Mouse (Mus musculus) gastrocnemius, postnatal 4 days (tissue): ENCODE results near the gene Tulp1. TPM values are rescaled to one million over a fixed set of nuclear protein-coding genes. Genes with fewer than 3 reads are reported as not detected.
A peak's percentile ranks its signal among the peaks of the same experiment; 100 is the strongest.
"Not testable (repeated sequence)": the region's sequence is repeated elsewhere in the genome, so short reads cannot be mapped to it uniquely, and the experiment has no call there.

ENCODE experiments used
- DNase-seq, 2 experiments: peaks; one replicate each; pipeline ENCODE4 v3.0.0; 2021 to 2022; ENCODE audit warnings: low spot score in 2 of 2, mixed read lengths in 2 of 2
- total RNA-seq, 2 experiments: library from RNA; stranded (reverse); gene quantifications; 2 replicates each; pipeline ENCODE4 v1.2.3; 2021

Gene Tulp1
- total RNA-seq, 2 experiments from 2014 or later, result 0.47 to 0.57 TPM

GRCm38 (mm10) chr17:28344050-28344607 lies 20.9 kb downstream of the Tulp1 start:
- DNase-seq, result no peak

- peak; percentile 82 to 88 for DNase-seq
Measured at GRCm38 (mm10) chr17:28341091-28341490, 23.9 kb downstream of the Tulp1 start.

DNA sequence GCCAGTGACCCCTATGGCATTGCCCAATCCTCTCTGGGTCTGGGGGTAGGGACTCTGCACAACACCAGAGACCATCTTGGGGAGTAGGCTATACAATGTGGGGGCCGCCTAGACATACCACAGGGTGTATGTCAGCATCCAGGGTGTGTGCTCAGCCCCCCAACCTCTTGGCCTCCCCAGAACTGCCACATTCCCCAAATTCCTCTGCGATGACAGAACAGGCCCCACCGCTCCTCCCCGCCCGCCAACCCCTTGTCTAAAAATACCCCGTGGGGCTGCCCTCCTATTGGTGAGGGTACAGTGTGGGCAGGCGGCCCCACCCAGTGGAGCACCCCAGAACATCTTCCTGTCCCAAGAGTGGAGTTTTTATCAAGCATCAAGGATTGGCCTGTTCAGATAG lies 24.4 kb downstream of the Tulp1 start:
- no peak for DNase-seq

DNA sequence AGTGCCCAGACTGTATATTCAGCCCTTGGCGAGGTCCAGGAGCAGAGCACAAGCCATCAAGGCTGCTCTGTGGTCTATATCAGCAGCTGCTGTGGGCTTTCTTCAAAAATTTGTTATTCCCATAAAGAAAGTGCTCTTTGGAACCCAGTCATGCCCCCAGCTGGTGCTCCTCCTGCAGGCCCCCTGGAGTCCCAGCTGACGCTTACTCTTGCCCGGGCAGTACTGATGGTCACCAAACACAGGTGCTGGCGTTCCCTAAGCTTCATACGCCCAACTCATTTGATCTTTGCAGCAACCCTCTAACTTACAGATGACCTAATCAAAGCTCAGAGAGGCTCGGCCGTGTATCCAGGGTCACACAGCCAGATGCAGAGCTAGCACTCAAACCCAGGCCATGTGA lies 27.5 kb downstream of the Tulp1 start:
- DNase-seq, result no peak

- no peak for DNase-seq
Measured at GRCm38 (mm10) chr17:28335267-28335666, 29.8 kb downstream of the Tulp1 start.

DNA sequence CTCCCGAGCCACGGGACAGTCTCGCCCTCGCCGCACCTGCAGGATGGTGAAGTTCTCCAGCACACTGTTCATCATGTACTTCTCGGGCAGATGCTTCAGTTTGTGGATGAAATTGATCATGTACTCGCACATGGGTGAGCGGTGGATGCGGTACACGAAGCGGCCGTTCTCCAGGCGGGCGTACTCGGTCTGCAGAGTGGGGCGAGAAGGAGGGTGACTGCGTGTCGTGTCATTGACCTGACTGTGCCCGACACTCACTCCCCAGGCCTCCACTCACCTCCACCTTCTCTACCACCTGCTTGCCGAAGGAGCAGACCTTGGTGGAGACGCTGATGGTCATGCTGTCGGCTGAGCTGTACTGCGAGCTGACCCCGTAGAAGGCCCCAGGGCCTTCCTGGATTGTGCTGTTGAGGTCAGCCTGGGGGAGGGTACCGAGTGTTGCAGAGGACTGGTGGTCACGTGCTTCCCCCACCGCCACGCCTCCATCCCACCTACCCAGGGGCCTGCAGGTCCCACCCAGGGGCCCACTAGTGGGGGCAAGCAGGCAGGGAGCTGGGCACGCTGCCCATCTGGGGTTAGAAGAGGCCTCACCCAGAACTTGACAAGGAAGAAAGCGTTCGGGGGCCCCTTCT lies 32.0 kb downstream of the Tulp1 start:
- no peak for DNase-seq

GRCm38 (mm10) chr17:28332113-28332914 lies 32.7 kb downstream of the Tulp1 start:
- no peak for DNase-seq

GRCm38 (mm10) chr17:28331241-28332112 lies 33.5 kb downstream of the Tulp1 start:
- DNase-seq, result no peak

DNA sequence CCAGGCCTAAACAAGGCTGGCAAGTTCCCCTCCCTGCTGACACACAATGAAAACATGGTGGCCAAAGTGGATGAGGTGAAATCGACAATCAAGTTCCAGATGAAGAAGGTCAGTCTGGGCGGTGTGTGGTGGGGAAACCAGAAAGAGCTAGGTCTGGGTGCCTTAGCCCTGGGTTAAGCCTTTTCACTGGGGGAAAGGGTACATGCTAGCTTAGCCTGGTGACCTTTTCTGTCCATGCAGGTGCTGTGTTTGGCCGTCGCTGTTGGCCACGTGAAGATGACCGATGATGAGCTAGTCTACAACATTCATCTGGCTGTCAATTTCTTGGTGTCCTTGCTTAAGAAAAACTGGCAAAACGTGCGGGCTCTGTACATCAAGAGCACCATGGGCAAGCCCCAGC lies 34.4 kb downstream of the Tulp1 start:
- DNase-seq, result not testable (repeated sequence)

DNA sequence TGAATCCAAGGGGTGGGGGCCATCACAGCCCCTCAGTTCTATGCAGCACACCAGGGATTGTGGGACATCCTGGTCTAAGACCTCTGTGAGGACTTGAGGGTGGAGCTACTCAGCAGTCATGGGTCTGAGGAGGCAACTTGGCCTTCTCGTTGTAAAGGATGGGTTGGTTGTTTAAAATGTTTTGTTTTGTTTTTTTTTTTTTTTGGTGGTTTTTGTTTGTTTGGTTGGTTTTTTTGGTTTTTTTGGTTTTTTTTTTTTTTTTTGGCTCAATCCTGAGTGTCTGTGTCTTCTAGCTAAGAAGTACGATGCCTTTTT lies 34.8 kb downstream of the Tulp1 start:
- no peak for DNase-seq

DNA sequence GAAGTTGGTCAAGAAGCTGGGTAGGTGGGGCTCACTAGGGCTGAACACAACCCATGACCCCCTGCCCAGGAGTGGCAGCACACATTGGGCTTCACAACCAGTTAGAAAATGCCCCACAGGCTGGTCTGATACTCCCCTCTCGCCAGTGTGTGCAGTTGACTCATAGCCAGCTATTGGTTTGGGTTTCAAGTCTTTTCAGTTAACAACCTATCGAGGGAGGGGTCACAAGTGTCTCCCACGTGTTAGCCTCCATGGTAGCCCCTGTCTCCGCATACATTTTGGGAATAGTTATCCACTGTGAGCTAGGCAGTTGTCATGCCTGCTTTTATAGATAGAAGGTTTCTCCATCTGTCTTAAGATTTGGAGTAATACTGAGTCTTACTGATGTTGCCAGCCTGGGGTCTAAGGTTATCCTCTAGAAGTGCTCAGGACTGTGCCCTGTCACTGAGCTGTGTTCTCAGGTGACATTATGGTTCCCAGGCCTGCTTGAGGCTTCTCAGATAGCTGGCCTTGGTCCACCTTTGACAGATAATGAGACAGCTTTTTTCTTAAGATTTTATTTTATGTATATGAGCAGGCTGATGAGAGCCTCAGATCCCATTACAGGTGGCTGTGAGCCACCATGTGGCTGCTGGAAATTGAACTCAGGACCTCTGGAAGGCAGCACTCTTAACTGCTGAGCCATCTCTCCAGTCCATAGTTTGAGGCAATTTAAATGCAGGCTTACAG lies 35.4 kb downstream of the Tulp1 start:
- no peak for DNase-seq

DNA sequence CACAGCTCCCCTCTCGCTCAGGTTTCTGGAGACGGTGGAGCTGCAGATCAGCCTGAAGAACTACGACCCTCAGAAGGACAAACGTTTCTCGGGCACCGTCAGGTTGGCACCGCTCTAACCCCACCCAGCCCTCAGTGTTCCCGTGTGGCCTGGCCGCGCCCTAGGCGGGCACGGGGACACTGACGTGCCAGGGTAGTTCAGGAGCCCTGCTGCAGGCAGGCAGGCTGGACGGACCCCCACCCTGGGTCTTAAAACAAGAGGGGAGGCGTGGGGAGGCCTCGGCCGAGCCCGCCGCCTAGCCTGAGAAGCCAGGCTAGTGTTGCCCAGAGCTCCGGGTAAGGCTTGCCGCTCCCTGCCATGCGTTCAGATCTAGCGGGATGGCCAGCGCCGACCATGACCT lies 36.1 kb downstream of the Tulp1 start:
- DNase-seq, result no peak

GRCm38 (mm10) chr17:28328366-28328928 lies 36.6 kb downstream of the Tulp1 start, which contains the start of gene Rpl10a:
Gene Rpl10a, plus strand, starts transcription at chr17:28328471.
- DNase-seq, result peak; percentile 97 to 99

GRCm38 (mm10) chr17:28327673-28328325 lies 37.2 kb downstream of the Tulp1 start:
- DNase-seq, result no peak

GRCm38 (mm10) chr17:28326951-28327350 lies 38.1 kb downstream of the Tulp1 start:
- no peak for DNase-seq

DNA sequence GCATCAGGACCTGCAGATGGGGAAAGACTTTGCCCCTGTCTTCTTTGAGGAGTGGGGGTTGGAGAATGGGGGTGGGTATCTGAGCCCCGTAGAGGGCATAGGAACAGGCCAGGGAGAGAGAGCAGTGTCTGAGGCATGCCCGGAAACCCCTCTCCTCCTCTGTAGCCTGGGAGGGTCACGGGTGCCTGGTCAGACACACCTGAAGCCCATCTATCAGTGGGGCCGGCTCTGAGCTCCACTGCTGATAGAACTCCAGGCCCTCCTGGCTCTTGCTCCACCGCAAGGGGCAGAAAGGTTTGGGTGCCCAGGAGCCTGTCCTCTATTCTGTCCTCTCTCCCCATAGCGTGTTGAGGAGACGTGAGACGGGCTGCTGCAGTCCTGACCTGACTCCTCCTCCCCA lies 39.3 kb downstream of the Tulp1 start:
- no peak for DNase-seq

DNA sequence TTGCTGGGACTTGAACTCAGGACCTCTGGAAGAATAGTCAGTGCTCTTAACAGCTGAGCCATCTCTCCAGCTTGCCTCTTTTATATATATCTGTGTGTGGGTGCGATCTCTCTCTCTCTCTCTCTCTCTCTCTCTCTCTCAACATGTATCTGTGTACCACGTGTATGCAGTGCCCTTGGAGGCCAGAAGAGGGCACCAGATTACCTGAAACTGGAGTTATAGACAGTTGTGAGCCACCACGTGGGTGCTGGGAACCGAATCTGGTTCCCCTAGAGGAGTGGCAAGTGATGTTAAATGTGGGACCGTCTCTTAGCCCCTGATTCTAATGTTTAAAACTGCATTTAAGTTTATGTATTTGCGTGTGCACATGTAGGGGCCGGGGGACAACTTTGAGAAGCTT lies 40.6 kb downstream of the Tulp1 start:
- DNase-seq, result not testable (repeated sequence)

DNA sequence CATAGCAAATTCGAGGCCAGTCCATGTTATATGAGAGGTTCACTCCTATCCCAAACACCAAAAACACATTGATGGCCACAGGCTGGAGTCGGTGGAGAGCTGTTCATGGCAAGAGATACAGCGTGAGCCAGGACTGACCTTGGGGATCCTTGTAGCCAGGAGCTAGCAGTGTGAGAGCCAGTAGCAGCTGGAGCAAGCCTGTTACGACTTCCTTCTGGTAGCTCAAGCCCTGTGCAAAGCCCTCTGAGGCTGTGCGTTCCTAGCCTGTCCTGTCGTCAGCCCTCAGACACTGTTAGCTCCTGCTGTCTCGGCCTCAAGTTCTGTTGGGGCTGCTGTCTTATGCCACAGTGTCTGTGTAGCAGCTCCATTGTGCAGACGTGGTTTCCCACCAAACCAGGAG lies 41.2 kb downstream of the Tulp1 start:
- no peak for DNase-seq

DNA sequence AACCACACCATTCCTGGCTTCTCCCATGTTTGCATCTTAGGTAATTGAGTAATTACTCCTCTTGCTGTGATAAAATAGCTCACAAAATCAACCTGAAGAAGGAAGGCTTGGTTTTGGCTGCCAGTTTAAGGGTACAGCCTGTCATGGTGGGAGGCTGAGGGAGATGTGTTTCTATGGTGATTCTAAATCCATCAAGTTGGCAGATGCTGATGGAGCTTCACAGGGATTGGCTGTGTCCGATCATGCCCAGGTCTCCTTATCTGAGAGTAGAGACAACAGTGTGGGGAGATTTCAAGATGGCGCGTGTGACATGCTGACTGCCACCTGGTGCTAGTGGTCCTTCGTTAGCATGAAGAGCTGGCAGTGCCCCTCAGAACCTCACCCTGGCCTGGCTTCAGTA lies 43.3 kb downstream of the Tulp1 start:
- DNase-seq, result no peak

- DNase-seq, result no peak
Measured at GRCm38 (mm10) chr17:28317725-28318124, 47.3 kb downstream of the Tulp1 start.
